Mouse (Mus musculus): Measurements from ENCODE around the gene Xlr3c. TPM values are rescaled to one million over a fixed set of nuclear protein-coding genes. Genes with fewer than 3 reads are reported as not detected.
"Not testable (repeated sequence)": the region's sequence is repeated elsewhere in the genome, so short reads cannot be mapped to it uniquely, and the experiment has no call there.

The Xlr3c gene
- total RNA-seq (2017) = not detected in 2 replicates

GRCm38 (mm10) chrX:73265270-73265669, at the start of gene Xlr3c:
Gene Xlr3c, minus strand, starts transcription at chrX:73265390.
- ATAC-seq (replicated peaks; ENCODE audit: low read depth, poor library complexity, severe bottlenecking) = not testable (repeated sequence)

- ATAC-seq (replicated peaks; ENCODE audit: low read depth, poor library complexity, severe bottlenecking) = peak; percentile 68
These were observed 47.3 kb upstream of the Xlr3c start for GRCm38 (mm10) chrX:73312522-73312921.

GRCm38 (mm10) chrX:73295745-73296144, 30.6 kb upstream of the Xlr3c start:
- not testable (repeated sequence) for ATAC-seq (replicated peaks; ENCODE audit: low read depth, poor library complexity, severe bottlenecking)

- ATAC-seq (replicated peaks; ENCODE audit: low read depth, poor library complexity, severe bottlenecking) = not testable (repeated sequence)
These were observed 27.7 kb upstream of the Xlr3c start, which contains the start of the genes Xlr5a and Xlr5c for GRCm38 (mm10) chrX:73292876-73293275. Gene Xlr5a, minus strand, starts transcription at chrX:73292976. Gene Xlr5c, minus strand, starts transcription at chrX:73292976.

- not testable (repeated sequence) for ATAC-seq (replicated peaks; ENCODE audit: low read depth, poor library complexity, severe bottlenecking)
These were observed 2.8 kb downstream of the Xlr3c start for GRCm38 (mm10) chrX:73262428-73262827.

- ATAC-seq (replicated peaks; ENCODE audit: low read depth, poor library complexity, severe bottlenecking) = not testable (repeated sequence)
These were observed 22.3 kb downstream of the Xlr3c start, which contains the start of gene Xlr4c for GRCm38 (mm10) chrX:73242821-73243325. Gene Xlr4c, minus strand, starts transcription at chrX:73243130.

GRCm38 (mm10) chrX:73229288-73229687, 35.9 kb downstream of the Xlr3c start:
- no peak for ATAC-seq (replicated peaks; ENCODE audit: low read depth, poor library complexity, severe bottlenecking)

GRCm38 (mm10) chrX:73228606-73229214, 36.5 kb downstream of the Xlr3c start:
- peak; percentile 50 for ATAC-seq (replicated peaks; ENCODE audit: low read depth, poor library complexity, severe bottlenecking)

- peak; percentile 94 for ATAC-seq (replicated peaks; ENCODE audit: low read depth, poor library complexity, severe bottlenecking)
These were observed 37.1 kb downstream of the Xlr3c start, which contains the start of gene F8a for GRCm38 (mm10) chrX:73227914-73228605. Gene F8a, plus strand, starts transcription at chrX:73228291.

- ATAC-seq (replicated peaks; ENCODE audit: low read depth, poor library complexity, severe bottlenecking) = no peak
These were observed 39.8 kb downstream of the Xlr3c start for GRCm38 (mm10) chrX:73225365-73225764.

GRCm38 (mm10) chrX:73213819-73214564, 51.2 kb downstream of the Xlr3c start, which contains the start of gene Xlr4b:
Gene Xlr4b, plus strand, starts transcription at chrX:73214333.
- ATAC-seq (replicated peaks; ENCODE audit: low read depth, poor library complexity, severe bottlenecking) = 0 out of 2 replicates have a peak, but pooled peaks have one; percentile 29

Other genes with a start within 250 kb of the Xlr3c start
- gene Pnma5, start 228.3 kb downstream of the Xlr3c start, total RNA-seq (2017) = not detected in 2 replicates
- not detected in 2 replicates for gene Pnma3, start 200.6 kb downstream of the Xlr3c start, total RNA-seq (2017)
- 11.7 and 42.1 TPM in 2 replicates for gene Xlr4a, start 182.9 kb downstream of the Xlr3c start, total RNA-seq (2017)
- gene Xlr3a, start 168.3 kb downstream of the Xlr3c start, total RNA-seq (2017) = 4.1 and 8.2 TPM in 2 replicates
- not detected in 2 replicates for gene Gm14685, start 148.3 kb downstream of the Xlr3c start, total RNA-seq (2017)
- gene Xlr5b, start 116.6 kb downstream of the Xlr3c start, total RNA-seq (2017) = not detected in 2 replicates
- gene DXBay18, start 115.9 kb downstream of the Xlr3c start, total RNA-seq (2017) = not detected in 2 replicates
- gene Spin2d, start 88.4 kb downstream of the Xlr3c start, total RNA-seq (2017) = 1.1 TPM in 1 of 2 replicates, not detected in the other
- gene Xlr3b, start 73.2 kb downstream of the Xlr3c start, total RNA-seq (2017) = 3.2 and 7.7 TPM in 2 replicates
- gene Xlr4b, start 51.1 kb downstream of the Xlr3c start, total RNA-seq (2017) = 20.1 and 36.6 TPM in 2 replicates
- 4.7 and 7.4 TPM in 2 replicates for gene F8a, start 37.1 kb downstream of the Xlr3c start, total RNA-seq (2017)
- gene Xlr4c, start 22.3 kb downstream of the Xlr3c start, total RNA-seq (2017) = 5.8 and 6.2 TPM in 2 replicates
- not detected in 2 replicates for gene Xlr5a, start 27.6 kb upstream of the Xlr3c start, total RNA-seq (2017)
- not detected in 2 replicates for gene Xlr5c, start 27.6 kb upstream of the Xlr3c start, total RNA-seq (2017)
- not detected in 2 replicates for gene Gm45015, start 71.5 kb upstream of the Xlr3c start, total RNA-seq (2017)
- gene Zfp275, start 77.2 kb upstream of the Xlr3c start, total RNA-seq (2017) = 9.8 and 10.1 TPM in 2 replicates
- gene Gm18336, start 133.3 kb upstream of the Xlr3c start, total RNA-seq (2017) = not detected in 2 replicates
- not detected in 2 replicates for gene Zfp92, start 145.7 kb upstream of the Xlr3c start, total RNA-seq (2017)
- not detected in 2 replicates for gene Trex2, start 170.0 kb upstream of the Xlr3c start, total RNA-seq (2017)
- gene Haus7, start 193.7 kb upstream of the Xlr3c start, total RNA-seq (2017) = 46.3 and 111 TPM in 2 replicates
- 0.59 TPM in 1 of 2 replicates, not detected in the other for gene Bgn, start 218.2 kb upstream of the Xlr3c start, total RNA-seq (2017)
- gene Atp2b3, start 237.7 kb upstream of the Xlr3c start, total RNA-seq (2017) = not detected in 2 replicates